Mouse (Mus musculus) cerebellum, adult 9-11 months (tissue): ENCODE measurements around the gene Slc29a2.
A peak's percentile ranks its signal among the peaks of the same experiment; 100 is the strongest.

Experiments
- DNase-seq: peaks from one replicate; pipeline ENCODE4 v3.0.0; 2022

The Slc29a2 gene

GRCm38 (mm10) chr19:5036577-5036976 is 12.9 kb downstream of the Slc29a2 start:
- no peak for DNase-seq

- peak; percentile 93 for DNase-seq
These were observed 14.3 kb downstream of the Slc29a2 start for GRCm38 (mm10) chr19:5037678-5038571.

- DNase-seq: peak; percentile 95
These were observed 15.1 kb downstream of the Slc29a2 start, which contains the start of the genes B4gat1 and AC124502.3 for GRCm38 (mm10) chr19:5038709-5039156. Gene B4gat1 (plus strand): TSS chr19:5038826. Gene AC124502.3 (plus strand): TSS chr19:5038891.

GRCm38 (mm10) chr19:5039301-5040114 is 15.8 kb downstream of the Slc29a2 start:
- no peak for DNase-seq

GRCm38 (mm10) chr19:5040862-5041523 is 17.3 kb downstream of the Slc29a2 start, which contains the start of gene Brms1:
Gene Brms1 (plus strand): TSS chr19:5041354.
- DNase-seq: peak; percentile 91

- DNase-seq: no peak
These were observed 17.9 kb downstream of the Slc29a2 start for GRCm38 (mm10) chr19:5041588-5041987.

- DNase-seq: no peak
These were observed 21.9 kb downstream of the Slc29a2 start for GRCm38 (mm10) chr19:5045531-5045930.

GRCm38 (mm10) chr19:5048138-5049056 is 24.7 kb downstream of the Slc29a2 start:
- peak; percentile 56 for DNase-seq

- peak; percentile 48 for DNase-seq
These were observed 25.7 kb downstream of the Slc29a2 start for GRCm38 (mm10) chr19:5049325-5049724.

GRCm38 (mm10) chr19:5050047-5050905 is 26.6 kb downstream of the Slc29a2 start, which contains the start of gene Rin1:
Gene Rin1 (plus strand): TSS chr19:5050481.
- DNase-seq: peak; percentile 72

GRCm38 (mm10) chr19:5051031-5051430 is 27.4 kb downstream of the Slc29a2 start:
- peak; percentile 55 for DNase-seq

- DNase-seq: peak; percentile 52
These were observed 27.9 kb downstream of the Slc29a2 start for GRCm38 (mm10) chr19:5051515-5051914.

- DNase-seq: peak; percentile 79
These were observed 28.6 kb downstream of the Slc29a2 start for GRCm38 (mm10) chr19:5052166-5052822.

GRCm38 (mm10) chr19:5052853-5053252 is 29.2 kb downstream of the Slc29a2 start:
- peak; percentile 84 for DNase-seq

GRCm38 (mm10) chr19:5053909-5054308 is 30.2 kb downstream of the Slc29a2 start:
- peak; percentile 80 for DNase-seq

GRCm38 (mm10) chr19:5056251-5056650 is 32.6 kb downstream of the Slc29a2 start:
- no peak for DNase-seq

GRCm38 (mm10) chr19:5057876-5058775 is 34.5 kb downstream of the Slc29a2 start:
- DNase-seq: no peak

GRCm38 (mm10) chr19:5058801-5059771 is 35.4 kb downstream of the Slc29a2 start:
- no peak for DNase-seq
